Mouse (Mus musculus) heart, embryonic 12.5 days (tissue): ENCODE data around the gene Trpv4. TPM values are rescaled to one million over a fixed set of nuclear protein-coding genes. Genes with fewer than 3 reads are reported as not detected.

Experiments used
- ATAC-seq: fragments of 200-750 bp; cut with Nextera tagmentation; 2 replicates; pipeline ENCODE4 v1.8.0; 2017; ENCODE audit warnings: moderate TSS enrichment, moderate library complexity; ENCODE audit not compliant: insufficient number of reproducible peaks, low FRiP score
- H3K27ac ChIP-seq: fragments of 300-500 bp; sonication (generic); 2 replicates; pipeline ENCODE4 v1.5.1; 2016; ENCODE audit warnings: mild to moderate bottlenecking, moderate library complexity; ENCODE audit not compliant: poor library complexity, severe bottlenecking
- H3K27me3 ChIP-seq: fragments of 300-500 bp; sonication (generic); replicated peaks from 2 replicates; pipeline ENCODE4 v1.6.1; 2016; ENCODE audit warnings: mild to moderate bottlenecking, moderate library complexity
- H3K36me3 ChIP-seq: fragments of 300-500 bp; sonication (generic); 2 replicates; pipeline ENCODE4 v1.6.1; 2016; ENCODE audit warnings: mild to moderate bottlenecking, moderate library complexity
- H3K4me1 ChIP-seq: fragments of 300-500 bp; sonication (generic); replicated peaks from 2 replicates; pipeline ENCODE4 v1.6.1; 2016; ENCODE audit warnings: mild to moderate bottlenecking
- H3K4me2 ChIP-seq: fragments of 300-500 bp; sonication (generic); 2 replicates; pipeline ENCODE4 v1.6.1; 2016; ENCODE audit warnings: mild to moderate bottlenecking, moderate library complexity
- H3K4me3 ChIP-seq: fragments of 300-500 bp; sonication (generic); 2 replicates; pipeline ENCODE4 v1.5.1; 2016; ENCODE audit warnings: mild to moderate bottlenecking
- H3K9ac ChIP-seq: fragments of 300-500 bp; sonication (generic); 2 replicates; pipeline ENCODE4 v1.6.1; 2016; ENCODE audit warnings: mild to moderate bottlenecking, moderate library complexity
- H3K9me3 ChIP-seq: fragments of 300-500 bp; sonication (generic); replicated peaks from 2 replicates; pipeline ENCODE4 v1.6.1; 2016; ENCODE audit warnings: mild to moderate bottlenecking, moderate library complexity
- WGBS: fragments of 180-500 bp; shearing (Covaris S2); methylation state at CpG from one replicate; pipeline ENCODE4 v1.1.7; 2016; 5-methylcytosine and 5-hydroxymethylcytosine counted together
- polyA plus RNA-seq: library from polyadenylated mRNA; unstranded; fragments of >200 nt; fragmentation: Nextera tagmentation; extraction: Ambion mirVana; gene quantifications from 2 replicates; pipeline ENCODE4 v1.2.1, GENCODE M21; 2016

Gene Trpv4
- polyA plus RNA-seq, 1 experiment from 2014 or later, result 0.95 TPM

- Histone ChIP-seq H3K36me3 (no peaks in the 10 kb centered on the region), H3K4me1 (peaks cover 21% of the 10 kb centered on the region), H3K27ac (no peak overlapping the region), H3K4me3 (no peak overlapping the region), H3K4me2 (no peak overlapping the region), H3K9ac (no peak overlapping the region), H3K27me3 (peaks cover 9% of the 10 kb centered on the region; the same call in 1 of the 2 replicates), H3K9me3 (no peaks in the 10 kb centered on the region)
- WGBS, result 84% methylated on average over 13 of the region's 13 CpGs
- no peak for ATAC-seq
These were observed 30.5 kb upstream of the Trpv4 start for GRCm38 (mm10) chr5:114688703-114689102.

GRCm38 (mm10) chr5:114687901-114688300 is 29.7 kb upstream of the Trpv4 start:
- H3K4me3 ChIP-seq, result no peak overlapping the region
- H3K9me3 ChIP-seq, result no peaks in the 10 kb centered on the region
- H3K4me1 ChIP-seq, result peaks cover 21% of the 10 kb centered on the region
- no peaks in the 10 kb centered on the region for H3K36me3 ChIP-seq
- no peak overlapping the region for H3K9ac ChIP-seq
- peaks cover 4% of the 10 kb centered on the region; the same call in 1 of the 2 replicates for H3K27me3 ChIP-seq
- no peak overlapping the region for H3K27ac ChIP-seq
- ATAC-seq, result no peak
- H3K4me2 ChIP-seq, result no peak overlapping the region

GRCm38 (mm10) chr5:114686726-114687210 is 28.5 kb upstream of the Trpv4 start:
- H3K27ac ChIP-seq, result no peak overlapping the region
- ATAC-seq, result no peak
- H3K4me2 ChIP-seq, result no peak overlapping the region
- H3K36me3 ChIP-seq, result no peaks in the 10 kb centered on the region
- H3K4me3 ChIP-seq, result no peak overlapping the region
- no peaks in the 10 kb centered on the region for H3K27me3 ChIP-seq
- H3K4me1 ChIP-seq, result peaks cover 24% of the 10 kb centered on the region
- no peak overlapping the region for H3K9ac ChIP-seq
- no peaks in the 10 kb centered on the region for H3K9me3 ChIP-seq
- 57% methylated on average over 7 of the region's 7 CpGs for WGBS

GRCm38 (mm10) chr5:114685986-114686385 is 27.8 kb upstream of the Trpv4 start:
- Histone ChIP-seq H3K9me3 (no peaks in the 10 kb centered on the region), H3K4me1 (peaks cover 30% of the 10 kb centered on the region), H3K27me3 (no peaks in the 10 kb centered on the region), H3K4me3 (no peak overlapping the region), H3K27ac (no peak overlapping the region), H3K9ac (no peak overlapping the region), H3K36me3 (no peaks in the 10 kb centered on the region), H3K4me2 (no peak overlapping the region)
- ATAC-seq, result no peak
- WGBS, result 88% methylated on average over 5 of the region's 5 CpGs

- Histone ChIP-seq H3K4me2 (no peak overlapping the region), H3K27me3 (no peaks in the 10 kb centered on the region; the same call in 1 of the 2 replicates), H3K27ac (no peak overlapping the region), H3K9me3 (no peaks in the 10 kb centered on the region), H3K4me3 (no peak overlapping the region), H3K4me1 (peaks cover 32% of the 10 kb centered on the region), H3K9ac (peak overlapping the region; percentile 50; the same call in 1 of the 2 replicates), H3K36me3 (peaks cover 7% of the 10 kb centered on the region)
- 63% methylated on average over 8 of the region's 8 CpGs for WGBS
- no peak for ATAC-seq
These were observed 23.5 kb upstream of the Trpv4 start for GRCm38 (mm10) chr5:114681717-114682116.

GRCm38 (mm10) chr5:114680676-114681285 is 22.6 kb upstream of the Trpv4 start:
- no peaks in the 10 kb centered on the region for H3K9me3 ChIP-seq
- no peak overlapping the region for H3K27ac ChIP-seq
- no peaks in the 10 kb centered on the region; the same call in 1 of the 2 replicates for H3K27me3 ChIP-seq
- 56% methylated on average over 19 of the region's 19 CpGs for WGBS
- H3K4me1 ChIP-seq, result peaks cover 32% of the 10 kb centered on the region
- peaks cover 11% of the 10 kb centered on the region for H3K36me3 ChIP-seq
- ATAC-seq, result no peak
- no peak overlapping the region for H3K4me2 ChIP-seq
- no peak overlapping the region for H3K4me3 ChIP-seq
- H3K9ac ChIP-seq, result peak overlapping the region; percentile 47; the same call in 1 of the 2 replicates

GRCm38 (mm10) chr5:114679841-114680591 is 21.8 kb upstream of the Trpv4 start:
- H3K4me2 ChIP-seq, result no peak overlapping the region
- H3K4me3 ChIP-seq, result no peak overlapping the region
- H3K9ac ChIP-seq, result no peak overlapping the region
- peaks cover 32% of the 10 kb centered on the region for H3K4me1 ChIP-seq
- WGBS, result 64% methylated on average over 17 of the region's 17 CpGs
- no peak overlapping the region for H3K27ac ChIP-seq
- H3K36me3 ChIP-seq, result peaks cover 13% of the 10 kb centered on the region
- ATAC-seq, result no peak
- H3K27me3 ChIP-seq, result no peaks in the 10 kb centered on the region; the same call in 1 of the 2 replicates
- H3K9me3 ChIP-seq, result no peaks in the 10 kb centered on the region

GRCm38 (mm10) chr5:114674594-114674993 is 16.4 kb upstream of the Trpv4 start:
- no peak for ATAC-seq
- peaks cover 34% of the 10 kb centered on the region for H3K36me3 ChIP-seq
- no peak overlapping the region for H3K27ac ChIP-seq
- no peaks in the 10 kb centered on the region; the same call in 1 of the 2 replicates for H3K27me3 ChIP-seq
- 83% methylated on average over 8 of the region's 8 CpGs for WGBS
- H3K9ac ChIP-seq, result no peak overlapping the region
- H3K4me2 ChIP-seq, result no peak overlapping the region
- no peak overlapping the region for H3K4me3 ChIP-seq
- peaks cover 2% of the 10 kb centered on the region; the same call in 1 of the 2 replicates for H3K4me1 ChIP-seq
- H3K9me3 ChIP-seq, result no peaks in the 10 kb centered on the region

GRCm38 (mm10) chr5:114673114-114673513 is 14.9 kb upstream of the Trpv4 start:
- H3K4me1 ChIP-seq, result no peaks in the 10 kb centered on the region
- no peaks in the 10 kb centered on the region for H3K9me3 ChIP-seq
- no peak overlapping the region for H3K4me2 ChIP-seq
- no peak overlapping the region for H3K9ac ChIP-seq
- H3K4me3 ChIP-seq, result no peak overlapping the region
- H3K36me3 ChIP-seq, result peaks cover 34% of the 10 kb centered on the region
- no peak overlapping the region for H3K27ac ChIP-seq
- no peak for ATAC-seq
- H3K27me3 ChIP-seq, result peaks cover 4% of the 10 kb centered on the region; the same call in 1 of the 2 replicates
- 79% methylated on average over 13 of the region's 13 CpGs for WGBS

GRCm38 (mm10) chr5:114669014-114669413 is 10.8 kb upstream of the Trpv4 start:
- WGBS, result 87% methylated on average over 5 of the region's 5 CpGs
- peaks cover 7% of the 10 kb centered on the region; the same call in 1 of the 2 replicates for H3K27me3 ChIP-seq
- H3K27ac ChIP-seq, result no peak overlapping the region
- H3K9me3 ChIP-seq, result no peaks in the 10 kb centered on the region
- no peak overlapping the region for H3K4me3 ChIP-seq
- H3K9ac ChIP-seq, result no peak overlapping the region
- H3K36me3 ChIP-seq, result peaks cover 14% of the 10 kb centered on the region
- no peaks in the 10 kb centered on the region for H3K4me1 ChIP-seq
- no peak overlapping the region for H3K4me2 ChIP-seq
- no peak for ATAC-seq

GRCm38 (mm10) chr5:114667228-114667856 is 9.1 kb upstream of the Trpv4 start:
- peaks cover 6% of the 10 kb centered on the region; the same call in 1 of the 2 replicates for H3K36me3 ChIP-seq
- H3K27ac ChIP-seq, result peak overlapping the region; percentile 62; the same call in 1 of the 2 replicates
- 3% methylated on average over 36 of the region's 36 CpGs for WGBS
- H3K27me3 ChIP-seq, result peaks cover 7% of the 10 kb centered on the region; the same call in 1 of the 2 replicates
- peak overlapping the region; percentile 70 for H3K4me2 ChIP-seq
- peak; percentile 93 for ATAC-seq
- H3K9ac ChIP-seq, result no peak overlapping the region
- no peaks in the 10 kb centered on the region for H3K9me3 ChIP-seq
- peak overlapping the region; percentile 44 for H3K4me3 ChIP-seq
- no peaks in the 10 kb centered on the region for H3K4me1 ChIP-seq
